Mouse (Mus musculus): Measurements from ENCODE around the gene Fam181b. TPM values are rescaled to one million over a fixed set of nuclear protein-coding genes. Genes with fewer than 3 reads are reported as not detected.
A peak's percentile ranks its signal among the peaks of the same experiment; 100 is the strongest.

The Fam181b gene
- polyA plus RNA-seq (2014; fragmentation: Nextera tagmentation; extraction: Ambion mirVana) = 34.3 and 35.6 TPM in 2 replicates

DNA sequence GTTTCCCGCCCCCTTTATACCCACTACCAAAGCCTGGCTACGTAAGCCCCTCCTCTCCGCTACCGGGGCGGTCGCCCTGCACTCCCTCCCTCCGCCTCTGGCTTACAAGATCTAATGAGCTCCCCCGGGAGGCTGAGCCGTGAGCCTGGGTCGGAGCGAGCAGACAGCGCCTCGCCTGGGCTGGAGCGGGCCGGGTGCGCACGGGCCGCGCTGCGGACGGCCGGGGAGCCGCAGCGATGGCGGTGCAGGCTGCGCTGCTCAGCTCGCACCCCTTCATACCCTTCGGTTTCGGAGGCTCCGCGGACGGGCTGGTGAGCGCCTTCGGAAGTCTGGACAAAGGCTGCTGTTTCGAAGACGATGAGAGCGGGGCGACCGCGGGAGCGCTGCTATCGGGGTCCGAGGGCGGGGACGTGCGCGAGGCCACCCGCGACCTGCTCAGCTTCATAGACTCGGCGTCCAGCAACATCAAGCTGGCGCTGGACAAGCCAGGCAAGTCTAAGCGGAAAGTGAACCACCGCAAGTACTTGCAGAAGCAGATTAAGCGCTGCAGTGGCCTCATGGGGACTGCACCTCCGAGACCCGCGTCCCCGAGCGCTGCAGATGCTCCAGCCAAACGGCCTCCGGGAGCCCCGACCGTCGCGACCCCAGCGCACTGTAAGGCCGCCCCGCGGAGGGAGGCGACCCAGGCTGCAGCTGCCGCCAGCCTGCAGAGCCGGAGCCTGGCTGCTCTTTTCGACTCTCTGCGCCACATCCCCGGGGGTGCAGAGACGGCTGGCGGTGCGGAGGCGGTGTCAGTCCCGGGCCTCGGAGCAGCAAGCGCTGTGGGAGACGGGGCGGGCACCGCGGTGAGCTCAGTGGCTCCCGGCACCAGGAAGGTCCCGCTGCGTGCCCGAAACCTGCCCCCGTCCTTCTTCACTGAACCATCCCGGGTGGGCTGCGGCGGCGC, at the start of gene Fam181b:
TSS of gene Fam181b (plus strand) at position 81 of the 946 bp plus-strand sequence.
- Histone ChIP-seq H3K4me3 (ENCODE audit: low read depth, low read length) (peak within 1 kb of the TSS; percentile 68), H3K9ac (ENCODE audit: low read depth, low read length) (peak within 1 kb of the TSS; percentile 74), H3K36me3 (ENCODE audit: control insufficient read depth, insufficient read depth, low read length) (no peaks in the 10 kb centered on the region), H3K9me3 (ENCODE audit: control insufficient read depth, low read length) (no peaks in the 10 kb centered on the region), H3K27me3 (ENCODE audit: control insufficient read depth, insufficient read depth, low read length) (no peaks in the 10 kb centered on the region), H3K4me2 (replicated peaks; ENCODE audit: low read depth, low read length) (peak within 1 kb of the TSS; percentile 67), H3K27ac (ENCODE audit: low read depth, low read length) (peak within 1 kb of the TSS; percentile 78), H3K4me1 (replicated peaks; ENCODE audit: control insufficient read depth, insufficient read depth, low read length) (peaks cover 2% of the 10 kb centered on the region; the same call in 1 of the 2 replicates)
- ATAC-seq (ENCODE audit: low FRiP score) = peak; percentile 96
- WGBS = under 1% methylated on average over 96 of the region's 96 CpGs
- peak; percentile 93 for DNase-seq (ENCODE audit: low spot score)

DNA sequence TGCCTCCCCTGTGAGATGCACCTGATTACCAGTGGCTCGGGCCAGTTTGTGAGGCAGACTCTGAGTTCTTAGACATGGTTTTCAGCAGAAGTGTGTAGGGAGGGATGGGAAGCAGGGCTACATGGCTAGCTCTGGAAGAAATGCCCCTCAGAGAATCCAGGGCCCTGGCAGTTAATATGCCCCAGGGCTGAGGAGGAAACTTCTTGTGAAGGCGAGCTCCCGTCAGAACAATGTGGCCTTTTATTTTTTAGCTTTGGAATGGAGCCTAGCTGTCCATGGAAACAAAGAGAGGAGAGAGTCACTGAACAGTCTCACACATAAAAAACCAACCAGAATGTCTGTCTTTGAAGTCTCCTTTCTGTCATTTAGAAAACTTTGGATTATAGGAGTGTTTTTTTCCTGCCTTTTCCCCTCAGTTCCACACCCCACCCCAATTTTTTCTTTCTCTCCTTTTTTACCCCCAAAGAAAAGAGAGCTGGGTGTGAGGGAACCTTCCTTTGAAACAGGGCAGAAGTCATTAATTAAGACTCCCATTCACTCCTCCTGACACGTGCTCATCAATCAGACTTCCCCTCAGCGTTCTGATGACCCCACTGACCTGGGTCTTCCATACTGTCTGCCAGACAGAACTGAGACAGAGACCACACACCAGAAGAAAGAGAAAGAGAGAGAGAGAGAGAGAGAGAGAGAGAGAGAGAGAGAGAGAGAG, 41.7 kb upstream of the Fam181b start:
- Histone ChIP-seq H3K36me3 (ENCODE audit: control insufficient read depth, insufficient read depth, low read length) (no peaks in the 10 kb centered on the region), H3K27me3 (ENCODE audit: control insufficient read depth, insufficient read depth, low read length) (no peaks in the 10 kb centered on the region), H3K9me3 (ENCODE audit: control insufficient read depth, low read length) (no peaks in the 10 kb centered on the region), H3K27ac (ENCODE audit: low read depth, low read length) (peak overlapping the region; percentile 75), H3K4me3 (ENCODE audit: low read depth, low read length) (no peak overlapping the region), H3K9ac (ENCODE audit: low read depth, low read length) (no peak overlapping the region), H3K4me2 (replicated peaks; ENCODE audit: low read depth, low read length) (no peak overlapping the region), H3K4me1 (replicated peaks; ENCODE audit: control insufficient read depth, insufficient read depth, low read length) (no peaks in the 10 kb centered on the region)
- DNase-seq (ENCODE audit: low spot score) = peak; percentile 40
- 11% methylated on average over 5 of the region's 5 CpGs for whole genome bisulfite sequencing
- peak; percentile 85 for ATAC-seq (ENCODE audit: low FRiP score)

DNA sequence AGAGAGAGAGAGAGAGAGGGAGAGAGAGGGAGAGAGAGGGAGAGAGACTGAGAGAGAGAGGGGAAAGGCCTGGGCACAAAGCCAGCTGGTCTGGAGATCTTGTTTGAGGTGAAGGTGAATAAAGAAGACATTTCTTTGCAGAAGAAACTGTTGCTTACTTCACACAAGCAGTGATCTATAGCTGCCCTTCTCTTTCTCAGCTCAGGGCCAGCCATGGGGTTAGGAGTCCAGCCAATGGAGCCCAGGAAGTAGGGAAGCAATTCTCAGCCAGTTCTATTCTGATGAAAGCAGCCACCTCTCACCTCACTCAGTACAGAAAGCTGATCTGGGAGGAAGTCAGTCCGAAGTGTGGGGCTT, 41.2 kb upstream of the Fam181b start:
- peak overlapping the region; percentile 75; the same call in 1 of the 2 replicates for H3K27ac ChIP-seq (ENCODE audit: low read depth, low read length)
- no peaks in the 10 kb centered on the region for H3K4me1 ChIP-seq (replicated peaks; ENCODE audit: control insufficient read depth, insufficient read depth, low read length)
- H3K9ac ChIP-seq (ENCODE audit: low read depth, low read length) = no peak overlapping the region
- H3K9me3 ChIP-seq (ENCODE audit: control insufficient read depth, low read length) = no peaks in the 10 kb centered on the region
- H3K36me3 ChIP-seq (ENCODE audit: control insufficient read depth, insufficient read depth, low read length) = no peaks in the 10 kb centered on the region
- no peak overlapping the region for H3K4me2 ChIP-seq (replicated peaks; ENCODE audit: low read depth, low read length)
- WGBS = 22% methylated on average over 1 of the region's 1 CpGs
- ATAC-seq (ENCODE audit: low FRiP score) = peak; percentile 46
- H3K4me3 ChIP-seq (ENCODE audit: low read depth, low read length) = no peak overlapping the region
- no peaks in the 10 kb centered on the region for H3K27me3 ChIP-seq (ENCODE audit: control insufficient read depth, insufficient read depth, low read length)
- DNase-seq (ENCODE audit: low spot score) = peak; percentile 3

DNA sequence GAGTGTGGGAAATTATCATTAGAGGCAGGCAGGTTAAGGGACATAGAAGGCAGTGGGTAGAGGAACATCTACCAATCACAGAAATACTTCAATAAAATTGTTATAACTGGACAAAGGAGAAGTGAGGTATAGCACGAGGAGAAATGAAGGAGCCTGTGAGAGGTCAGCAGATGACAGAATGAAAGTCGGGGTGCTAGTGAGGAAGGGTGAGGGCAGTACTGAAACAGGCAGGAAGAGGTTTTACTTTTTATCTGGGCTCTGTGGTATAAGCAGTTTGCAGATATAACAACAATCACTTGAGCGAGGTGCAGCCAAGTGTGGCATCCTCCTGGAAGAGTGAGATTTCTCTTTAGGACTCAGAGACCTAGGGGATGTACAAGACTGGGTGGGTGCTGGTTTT, 40.1 kb upstream of the Fam181b start:
- Histone ChIP-seq H3K27ac (ENCODE audit: low read depth, low read length) (no peak overlapping the region), H3K27me3 (ENCODE audit: control insufficient read depth, insufficient read depth, low read length) (no peaks in the 10 kb centered on the region), H3K9me3 (ENCODE audit: control insufficient read depth, low read length) (no peaks in the 10 kb centered on the region), H3K4me1 (replicated peaks; ENCODE audit: control insufficient read depth, insufficient read depth, low read length) (no peaks in the 10 kb centered on the region), H3K4me2 (replicated peaks; ENCODE audit: low read depth, low read length) (no peak overlapping the region), H3K4me3 (ENCODE audit: low read depth, low read length) (no peak overlapping the region), H3K9ac (ENCODE audit: low read depth, low read length) (no peak overlapping the region), H3K36me3 (ENCODE audit: control insufficient read depth, insufficient read depth, low read length) (no peaks in the 10 kb centered on the region)
- 80% methylated on average over 3 of the region's 3 CpGs for WGBS
- DNase-seq (ENCODE audit: low spot score) (no peak), ATAC-seq (ENCODE audit: low FRiP score) (no peak)

DNA sequence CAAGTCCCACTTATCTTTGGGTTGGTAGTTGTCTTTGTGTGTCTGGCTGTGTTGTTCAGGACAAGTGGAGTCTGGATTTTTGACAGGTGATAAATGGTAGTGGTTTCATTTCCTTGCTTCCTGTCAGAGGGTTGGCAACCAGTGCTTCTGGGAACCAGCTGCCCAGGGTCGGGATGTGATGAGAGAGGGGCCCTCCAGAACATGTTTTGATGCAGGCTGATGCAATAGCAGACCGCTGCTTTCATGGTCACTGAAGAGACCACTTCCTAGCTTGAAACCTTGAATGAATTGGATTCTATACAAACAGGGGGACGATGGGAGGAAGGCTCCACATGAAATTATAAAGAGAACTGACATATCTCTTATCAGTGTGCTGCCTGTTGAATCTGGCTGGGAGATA, 35.3 kb upstream of the Fam181b start:
- DNase-seq (ENCODE audit: low spot score) = no peak
- WGBS = 56% methylated on average over 3 of the region's 3 CpGs
- 0 out of 2 replicates have a peak, but pooled peaks have one; percentile 47 for ATAC-seq (ENCODE audit: low FRiP score)
- H3K4me2 ChIP-seq (replicated peaks; ENCODE audit: low read depth, low read length) = no peak overlapping the region
- H3K9ac ChIP-seq (ENCODE audit: low read depth, low read length) = no peak overlapping the region
- no peak overlapping the region for H3K27ac ChIP-seq (ENCODE audit: low read depth, low read length)
- no peaks in the 10 kb centered on the region for H3K36me3 ChIP-seq (ENCODE audit: control insufficient read depth, insufficient read depth, low read length)
- no peak overlapping the region for H3K4me3 ChIP-seq (ENCODE audit: low read depth, low read length)
- no peaks in the 10 kb centered on the region for H3K4me1 ChIP-seq (replicated peaks; ENCODE audit: control insufficient read depth, insufficient read depth, low read length)
- H3K9me3 ChIP-seq (ENCODE audit: control insufficient read depth, low read length) = no peaks in the 10 kb centered on the region
- no peaks in the 10 kb centered on the region for H3K27me3 ChIP-seq (ENCODE audit: control insufficient read depth, insufficient read depth, low read length)

DNA sequence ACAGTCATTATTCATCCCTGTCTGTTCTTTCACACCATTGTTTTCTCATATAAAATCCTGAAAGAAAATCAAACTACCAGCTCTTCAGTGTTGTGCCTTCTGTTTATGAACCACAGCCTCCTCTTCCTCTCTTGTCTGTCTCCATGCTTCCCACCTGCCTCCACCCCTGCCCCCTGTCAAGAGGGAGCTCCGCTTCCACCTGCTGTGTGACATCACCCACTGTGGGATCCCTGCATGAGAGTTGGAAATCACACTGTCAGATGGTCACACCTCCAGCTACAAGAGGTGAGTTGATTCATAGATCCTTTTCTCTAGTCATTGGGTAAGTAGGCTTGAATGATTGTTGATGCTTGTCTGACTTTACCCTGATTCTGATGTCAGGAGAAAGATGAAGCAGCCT, 34.9 kb upstream of the Fam181b start:
- H3K9ac ChIP-seq (ENCODE audit: low read depth, low read length) = no peak overlapping the region
- H3K27ac ChIP-seq (ENCODE audit: low read depth, low read length) = peak overlapping the region; percentile 24; the same call in 1 of the 2 replicates
- H3K4me1 ChIP-seq (replicated peaks; ENCODE audit: control insufficient read depth, insufficient read depth, low read length) = no peaks in the 10 kb centered on the region
- no peak overlapping the region for H3K4me3 ChIP-seq (ENCODE audit: low read depth, low read length)
- no peaks in the 10 kb centered on the region for H3K36me3 ChIP-seq (ENCODE audit: control insufficient read depth, insufficient read depth, low read length)
- ATAC-seq (ENCODE audit: low FRiP score) = peak; percentile 49; the same call in 1 of the 2 replicates
- DNase-seq (ENCODE audit: low spot score) = no peak
- no peaks in the 10 kb centered on the region for H3K27me3 ChIP-seq (ENCODE audit: control insufficient read depth, insufficient read depth, low read length)
- no peaks in the 10 kb centered on the region for H3K9me3 ChIP-seq (ENCODE audit: control insufficient read depth, low read length)
- whole genome bisulfite sequencing = 52% methylated on average over 1 of the region's 1 CpGs
- H3K4me2 ChIP-seq (replicated peaks; ENCODE audit: low read depth, low read length) = no peak overlapping the region

DNA sequence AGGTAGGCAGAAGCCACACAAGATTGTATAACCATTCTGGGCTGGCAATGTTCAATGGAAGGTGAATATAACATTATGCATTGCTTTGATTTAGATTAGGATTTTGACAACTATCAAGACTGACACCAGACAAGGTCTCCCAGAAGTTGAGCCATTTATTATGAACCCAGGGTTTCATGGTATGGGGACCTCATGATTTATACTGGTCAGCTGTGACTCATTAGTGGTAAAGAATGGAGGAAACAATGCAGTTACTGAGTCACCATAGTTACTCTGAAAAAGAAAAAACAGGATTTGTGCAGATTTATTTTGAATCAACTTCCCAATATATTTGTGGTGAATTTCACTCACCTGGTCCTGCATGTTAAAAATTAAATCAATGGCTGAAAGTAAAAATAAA, 18.8 kb upstream of the Fam181b start:
- DNase-seq (ENCODE audit: low spot score) (no peak), ATAC-seq (ENCODE audit: low FRiP score) (no peak)
- Histone ChIP-seq H3K27me3 (ENCODE audit: control insufficient read depth, insufficient read depth, low read length) (no peaks in the 10 kb centered on the region), H3K27ac (ENCODE audit: low read depth, low read length) (no peak overlapping the region), H3K4me1 (replicated peaks; ENCODE audit: control insufficient read depth, insufficient read depth, low read length) (no peaks in the 10 kb centered on the region), H3K36me3 (ENCODE audit: control insufficient read depth, insufficient read depth, low read length) (no peaks in the 10 kb centered on the region), H3K9me3 (ENCODE audit: control insufficient read depth, low read length) (no peaks in the 10 kb centered on the region), H3K4me3 (ENCODE audit: low read depth, low read length) (no peak overlapping the region), H3K4me2 (replicated peaks; ENCODE audit: low read depth, low read length) (no peak overlapping the region), H3K9ac (ENCODE audit: low read depth, low read length) (no peak overlapping the region)

DNA sequence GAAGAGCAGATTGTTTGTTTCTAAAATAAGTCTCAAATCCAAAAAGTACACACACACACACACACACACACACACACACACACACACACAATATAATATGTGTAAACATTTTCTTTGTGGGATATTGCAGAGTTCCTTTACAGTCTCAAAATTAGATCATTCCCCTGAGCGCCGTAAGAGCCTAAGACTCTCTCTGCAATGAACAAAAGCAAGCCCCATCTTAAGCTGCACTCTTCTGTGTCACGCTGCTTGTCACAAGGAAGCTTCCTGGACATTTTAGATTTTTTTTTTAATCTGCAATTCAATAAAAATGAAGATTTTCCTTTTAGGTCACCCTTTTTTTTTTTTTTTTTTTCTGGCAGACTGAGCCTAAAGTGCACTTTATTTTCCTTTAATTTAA, 17.9 kb upstream of the Fam181b start:
- Histone ChIP-seq H3K4me2 (replicated peaks; ENCODE audit: low read depth, low read length) (no peak overlapping the region), H3K27ac (ENCODE audit: low read depth, low read length) (peak overlapping the region; percentile 80), H3K4me3 (ENCODE audit: low read depth, low read length) (no peak overlapping the region), H3K4me1 (replicated peaks; ENCODE audit: control insufficient read depth, insufficient read depth, low read length) (no peaks in the 10 kb centered on the region), H3K9ac (ENCODE audit: low read depth, low read length) (no peak overlapping the region), H3K27me3 (ENCODE audit: control insufficient read depth, insufficient read depth, low read length) (no peaks in the 10 kb centered on the region), H3K9me3 (ENCODE audit: control insufficient read depth, low read length) (no peaks in the 10 kb centered on the region), H3K36me3 (ENCODE audit: control insufficient read depth, insufficient read depth, low read length) (no peaks in the 10 kb centered on the region)
- ATAC-seq (ENCODE audit: low FRiP score) (peak; percentile 68), DNase-seq (ENCODE audit: low spot score) (peak; percentile 11)
- WGBS = 44% methylated on average over 3 of the region's 3 CpGs
